Mouse (Mus musculus) hematopoietic stem cell, adult 5-6 weeks (primary cell): Measurements from ENCODE around the gene Slc22a26. TPM values are rescaled to one million over a fixed set of nuclear protein-coding genes. Genes with fewer than 3 reads are reported as not detected.
"Not testable (repeated sequence)": the region's sequence is repeated elsewhere in the genome, so short reads cannot be mapped to it uniquely, and the experiment has no call there.

Experiments used
- ATAC-seq, 2 experiments: fragments of 125-278 bp in 1 of 2; replicated peaks in 1 of 2; 2 replicates each; pipeline ENCODE4 v1.8.0; 2016 to 2017; ENCODE audit warnings: inconsistent platforms in 2 of 2, mild to moderate bottlenecking in 2 of 2, moderate number of reproducible peaks in 2 of 2, low read depth in 1 of 2, moderate TSS enrichment in 1 of 2; ENCODE audit not compliant: low FRiP score in 2 of 2, poor library complexity in 2 of 2, severe bottlenecking in 2 of 2, insufficient read depth in 1 of 2, low TSS enrichment in 1 of 2
- total RNA-seq: library from RNA; stranded (forward); fragments of 172-1452, 232-1000 nt; gene quantifications from 2 replicates; pipeline ENCODE4 v1.2.3, GENCODE M21; 2017

Slc22a26 gene
- total RNA-seq, result not detected in 2 replicates

- ATAC-seq, result no peak
Measured at GRCm38 (mm10) chr19:7802571-7802970, at the start of gene Slc22a26. Gene Slc22a26 (minus strand): TSS chr19:7802667.

DNA sequence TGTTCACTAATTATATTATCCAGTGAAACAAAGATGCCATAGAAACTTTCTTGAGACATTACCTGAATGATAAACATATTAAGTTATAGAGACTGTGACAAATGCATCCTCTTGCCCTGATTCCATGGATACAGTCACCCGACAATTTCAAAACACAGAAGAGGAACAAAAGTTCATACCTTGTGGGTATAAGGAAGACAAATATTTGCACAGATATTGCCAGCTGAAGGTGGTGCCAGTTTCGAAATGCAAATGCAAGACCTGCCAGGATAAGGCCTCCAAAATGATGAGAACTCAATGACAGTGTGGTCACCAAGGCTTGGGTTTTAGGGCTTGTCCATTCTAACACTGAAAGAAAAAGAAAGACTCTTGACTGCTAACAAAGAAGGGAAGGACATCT lies 27.4 kb upstream of the Slc22a26 start:
- ATAC-seq, result no peak

DNA sequence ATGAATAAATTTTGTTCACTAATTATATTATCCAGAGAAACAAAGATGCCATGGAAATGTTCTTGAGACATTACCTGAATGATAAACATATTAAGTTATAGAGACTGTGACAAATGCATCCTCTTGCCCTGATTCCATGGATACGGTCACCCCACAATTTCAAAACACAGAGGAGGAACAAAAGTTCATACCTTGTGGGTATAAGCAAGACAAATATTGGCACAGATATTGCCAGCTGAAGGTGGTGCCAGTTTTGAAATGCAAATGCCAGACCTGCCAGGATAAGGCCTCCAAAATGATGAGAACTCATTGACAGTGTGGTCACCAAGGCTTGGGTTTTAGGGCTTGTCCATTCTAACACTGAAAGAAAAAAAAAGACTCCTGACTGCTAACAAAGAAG lies 11.9 kb downstream of the Slc22a26 start:
- no peak for ATAC-seq

DNA sequence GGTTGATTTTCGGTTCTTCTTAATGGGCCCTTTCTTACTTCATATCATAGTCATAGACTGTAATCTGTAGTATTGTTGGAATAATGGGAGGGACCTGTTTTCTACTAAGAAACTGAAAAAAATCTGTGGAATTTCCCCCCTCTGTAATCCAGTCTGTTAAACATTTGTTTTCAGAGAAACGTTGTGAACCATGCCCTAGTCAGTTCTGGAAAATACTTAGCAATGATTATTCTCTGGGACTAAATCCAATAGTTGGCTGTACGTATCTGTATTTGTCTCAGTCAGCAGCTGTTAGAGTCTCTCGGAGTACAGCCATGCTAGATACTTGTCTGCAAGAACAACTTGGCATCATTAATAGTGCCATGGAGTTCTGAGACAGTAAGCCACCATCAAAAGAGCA lies 27.2 kb downstream of the Slc22a26 start:
- ATAC-seq, result no peak

DNA sequence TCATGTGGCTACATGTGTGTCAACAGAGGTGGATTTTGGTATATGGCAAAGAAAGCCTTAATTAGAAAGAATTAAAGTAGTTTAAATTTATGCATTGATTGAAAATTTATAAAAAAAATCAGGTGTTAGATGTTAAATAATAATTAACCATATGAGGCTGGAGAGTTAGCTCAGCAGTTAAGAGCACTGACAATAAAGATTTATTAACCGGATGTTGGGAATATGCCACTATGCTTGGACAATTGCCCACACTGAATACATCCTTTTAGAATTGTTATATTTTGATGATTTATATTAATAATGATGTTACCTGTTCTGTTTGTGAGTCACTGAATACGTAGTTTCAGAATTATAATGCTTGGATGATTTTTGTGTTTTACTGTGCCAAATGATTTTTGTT lies 36.3 kb downstream of the Slc22a26 start:
- no peak for ATAC-seq

DNA sequence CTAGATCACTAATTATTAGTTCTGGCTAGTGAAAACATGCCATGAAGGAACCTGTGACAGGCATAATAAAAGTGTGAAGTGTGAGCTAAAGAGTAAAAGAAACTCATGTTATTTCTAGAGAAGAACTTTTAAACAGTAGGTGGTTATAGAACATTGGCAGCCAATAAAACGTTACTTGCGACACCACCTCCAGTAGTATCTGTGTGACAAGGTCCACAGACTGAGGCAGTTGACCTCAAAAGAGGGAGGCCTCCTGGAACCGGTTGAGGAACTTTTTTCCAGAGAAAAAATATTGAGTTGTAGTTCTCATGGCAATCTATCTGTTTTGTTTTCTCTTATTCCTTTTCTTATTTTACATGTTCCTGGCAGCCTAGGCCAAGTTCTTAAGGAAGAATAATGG lies 36.9 kb downstream of the Slc22a26 start:
- no peak for ATAC-seq

- not testable (repeated sequence) for ATAC-seq
Measured at GRCm38 (mm10) chr19:7753371-7753770, 49.1 kb downstream of the Slc22a26 start.

Other genes starting within 250 kb of the Slc22a26 start
- gene Pla2g16, start 245.2 kb downstream of the Slc22a26 start, total RNA-seq, result 41.7 and 50.5 TPM in 2 replicates
- not detected in 2 replicates for gene Lgals12, start 195.5 kb downstream of the Slc22a26 start, total RNA-seq
- not detected in 2 replicates for gene Hrasls5, start 190.1 kb downstream of the Slc22a26 start, total RNA-seq
- not detected in 2 replicates for gene Slc22a19, start 91.4 kb downstream of the Slc22a26 start, total RNA-seq
- not detected in 2 replicates for gene Slc22a27, start 163.4 kb upstream of the Slc22a26 start, total RNA-seq